Mouse (Mus musculus) skeletal muscle tissue, postnatal 0 days (tissue): ENCODE measurements around the gene Hpcal1. TPM values are rescaled to one million over a fixed set of nuclear protein-coding genes. Genes with fewer than 3 reads are reported as not detected.

Experiments used
- polyA plus RNA-seq: library from polyadenylated mRNA; unstranded; fragments of >200 nt; fragmentation: Nextera tagmentation; extraction: Ambion mirVana; gene quantifications from 2 replicates; pipeline ENCODE4 v1.2.1, GENCODE M21; 2015

Hpcal1 gene
- polyA plus RNA-seq = 25.9 and 26.6 TPM in 2 replicates

DNA sequence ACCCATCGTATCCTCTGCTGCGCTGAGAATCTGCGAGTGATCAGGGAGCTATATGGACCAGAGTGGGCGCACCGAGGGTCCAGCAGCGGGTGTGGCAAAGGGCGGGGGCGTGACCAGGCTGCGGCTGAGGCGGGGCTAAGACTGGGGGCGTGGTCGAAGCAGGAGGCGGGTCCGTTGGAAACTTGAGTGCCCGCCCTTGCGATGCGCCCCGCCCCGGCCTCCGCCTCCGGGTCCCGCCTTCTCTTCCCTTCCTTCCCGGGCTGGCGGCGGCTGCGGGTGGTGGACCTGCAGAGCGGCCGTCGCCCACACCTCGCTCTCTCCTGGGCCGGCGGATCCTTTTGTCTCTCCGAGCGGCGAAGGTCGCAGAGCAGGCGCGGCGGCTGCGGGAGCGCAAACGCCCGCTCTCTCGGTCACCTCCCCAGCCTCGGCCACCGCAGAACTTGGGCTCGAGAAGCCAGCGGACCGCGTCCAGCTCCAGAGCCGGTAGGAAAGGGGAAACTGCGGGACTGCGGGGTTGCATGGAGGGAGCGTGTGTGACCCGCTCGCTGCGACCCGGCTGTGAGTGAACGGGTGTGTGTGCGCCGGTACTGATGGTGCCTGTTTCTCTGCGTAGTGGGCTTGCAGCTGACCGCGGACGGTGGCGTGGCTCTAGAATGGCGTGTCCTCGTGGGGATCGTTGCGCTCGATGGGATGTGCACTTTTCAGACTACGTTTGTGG, at the start of gene Hpcal1:
Gene Hpcal1, plus strand, starts transcription at position 293 of the 718 bp plus-strand sequence.

Other genes with a start within 250 kb of the Hpcal1 start
- gene Odc1, start 146.1 kb upstream of the Hpcal1 start, polyA plus RNA-seq = 67.0 and 84.9 TPM in 2 replicates